Mouse (Mus musculus) cortical plate, adult 2 months (tissue): ENCODE data around the gene Wnt4.

Experiments
- CTCF ChIP-seq: fragments of 200-500 bp; IDR thresholded peaks from 2 replicates; pipeline ENCODE4 v1.5.1; 2011; ENCODE audit warnings: mild to moderate bottlenecking, control low read depth, low read length; ENCODE audit not compliant: insufficient read depth; ENCODE audit errors: extremely low read depth
- POLR2A ChIP-seq: fragments of 200-500 bp; IDR thresholded peaks from 2 replicates; pipeline ENCODE4 v1.6.1; 2011; ENCODE audit warnings: mild to moderate bottlenecking, low read length, control low read depth; ENCODE audit not compliant: insufficient read depth; ENCODE audit errors: extremely low read depth

GRCm38 (mm10) chr4:137305066-137305465 is 27.8 kb downstream of the Wnt4 start:
- TF ChIP-seq CTCF (no peak), POLR2A (no peak)
